Mouse (Mus musculus) heart, adult 2 months (tissue): ENCODE measurements around the gene Ms4a14. TPM values are rescaled to one million over a fixed set of nuclear protein-coding genes. Genes with fewer than 3 reads are reported as not detected.
"Not testable (repeated sequence)": the region's sequence is repeated elsewhere in the genome, so short reads cannot be mapped to it uniquely, and the experiment has no call there.

Experiments used
- DNase-seq, 2 experiments: peaks; one replicate each; pipeline ENCODE4 v3.0.0; 2021
- H3K27ac ChIP-seq: fragments of 200-600 bp; 2 replicates; pipeline ENCODE4 v1.8.1; 2022
- H3K27me3 ChIP-seq: fragments of 200-500 bp; 2 replicates; pipeline ENCODE4 v1.6.1; 2012; ENCODE audit warnings: mild to moderate bottlenecking, low read length, inconsistent platforms, mixed read lengths; ENCODE audit not compliant: control insufficient read depth, insufficient read depth
- H3K36me3 ChIP-seq: fragments of 200-500 bp; 2 replicates; pipeline ENCODE4 v1.6.1; 2012; ENCODE audit warnings: low read length, inconsistent platforms; ENCODE audit not compliant: control insufficient read depth, insufficient read depth
- H3K4me1 ChIP-seq: fragments of 200-500 bp; 2 replicates; pipeline ENCODE4 v1.6.1; 2011; ENCODE audit warnings: low read length; ENCODE audit not compliant: control insufficient read depth, insufficient read depth
- H3K4me3 ChIP-seq: fragments of 200-600 bp; 2 replicates; pipeline ENCODE4 v1.8.1; 2022
- H3K79me2 ChIP-seq: fragments of 200-500 bp; replicated peaks from 2 replicates; pipeline ENCODE4 v1.6.1; 2012; ENCODE audit warnings: mild to moderate bottlenecking, inconsistent platforms, low read length, moderate library complexity, mixed read lengths; ENCODE audit not compliant: control insufficient read depth, insufficient read depth
- H3K9ac ChIP-seq: fragments of 200-500 bp; 2 replicates; pipeline ENCODE4 v1.6.1; 2012; ENCODE audit warnings: low read depth, mild to moderate bottlenecking, control low read depth, inconsistent platforms, low read length, mixed read lengths
- CTCF ChIP-seq: fragments of 200-600 bp; IDR thresholded peaks from 2 replicates; pipeline ENCODE4 v1.8.1; 2022; ENCODE audit warnings: antibody characterized with exemption, mild to moderate bottlenecking, moderate library complexity
- EP300 ChIP-seq: fragments of 200-500 bp; IDR thresholded peaks from 2 replicates; pipeline ENCODE4 v1.6.1; 2011; ENCODE audit warnings: low read depth, low read length, control low read depth; ENCODE audit not compliant: insufficient read depth
- POLR2A ChIP-seq: fragments of 200-500 bp; IDR thresholded peaks from 2 replicates; pipeline ENCODE4 v1.6.1; 2011; ENCODE audit warnings: mild to moderate bottlenecking, low read depth, low read length, control low read depth; ENCODE audit not compliant: insufficient read depth
- WGBS: fragments of 180-500 bp; shearing (Covaris S2); methylation state at CpG from one replicate; pipeline ENCODE4 v1.1.7; 2018; 5-methylcytosine and 5-hydroxymethylcytosine counted together
- intact Hi-C: fragments of 180-260 bp; cut with DNase I; formaldehyde crosslinking; loops from one replicate; pipeline ENCODE4 v1.15.1; 2025
- polyA plus RNA-seq: library from polyadenylated mRNA; depleted of rRNA; stranded (reverse); fragments of >200 nt; gene quantifications from 2 replicates; pipeline ENCODE4 v1.2.3, GENCODE M21; 2012
- total RNA-seq, 2 experiments: library from RNA; stranded (reverse); gene quantifications; 2 replicates each; pipeline ENCODE4 v1.2.3; 2021

The Ms4a14 gene
- total and polyA plus RNA-seq, 3 experiments: 0.25 TPM; not detected in 2

DNA sequence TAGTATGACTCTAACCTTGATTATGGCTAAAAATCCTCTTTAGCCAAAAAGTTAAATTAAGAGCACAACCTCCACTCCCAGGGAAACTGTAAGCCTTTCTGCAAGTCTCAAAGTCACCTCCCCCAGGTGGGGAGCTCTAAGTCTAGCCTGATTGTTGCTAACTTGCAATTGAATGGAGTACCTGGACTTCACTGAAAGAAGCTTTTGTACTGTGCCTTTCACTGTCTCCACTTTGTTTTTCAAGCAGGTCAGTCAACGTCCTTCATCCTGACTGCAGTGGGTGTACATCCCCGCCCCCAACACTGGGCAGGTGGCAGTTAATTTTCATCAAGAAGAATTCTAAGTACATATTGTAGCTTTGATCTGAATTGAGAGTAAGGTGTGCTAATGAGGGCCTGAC, 15.3 kb downstream of the Ms4a14 start:
- Histone ChIP-seq H3K27me3 (no peaks in the 10 kb centered on the region), H3K9ac (no peak overlapping the region), H3K36me3 (no peaks in the 10 kb centered on the region), H3K4me3 (no peak overlapping the region), H3K4me1 (no peaks in the 10 kb centered on the region), H3K27ac (no peak overlapping the region), H3K79me2 (no peaks in the 10 kb centered on the region)
- TF ChIP-seq CTCF (no peak), EP300 (no peak), POLR2A (no peak)
- no peak for DNase-seq
- intact Hi-C loops: no loop called here
- WGBS: 61% methylated on average over 2 of the region's 2 CpGs

DNA sequence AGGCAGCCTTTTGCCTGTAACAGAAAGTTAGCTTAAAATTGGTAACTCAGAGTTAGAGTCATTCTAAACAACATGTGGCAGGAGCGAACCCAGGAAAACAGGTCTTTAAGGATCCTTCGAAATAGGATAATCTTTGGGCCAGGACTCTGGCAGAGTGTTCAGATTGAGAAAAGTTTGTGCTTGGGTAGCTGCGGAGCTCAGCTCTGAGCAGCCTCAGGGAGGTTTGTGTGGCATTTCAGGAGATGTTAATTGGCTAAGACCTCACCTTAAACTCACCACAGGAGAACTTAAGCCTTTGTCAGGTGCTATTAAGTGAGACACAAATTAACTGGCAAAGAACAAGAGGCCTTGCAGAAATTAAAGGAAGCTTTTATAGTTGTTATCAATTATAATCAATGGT, 20.6 kb downstream of the Ms4a14 start:
- H3K9ac ChIP-seq, DNase-seq, H3K27me3 ChIP-seq, H3K4me3 ChIP-seq, H3K79me2 ChIP-seq, H3K4me1 ChIP-seq, H3K27ac ChIP-seq, intact Hi-C loops, H3K36me3 ChIP-seq: not testable (repeated sequence)
- WGBS: 13% methylated on average over 3 of the region's 3 CpGs

DNA sequence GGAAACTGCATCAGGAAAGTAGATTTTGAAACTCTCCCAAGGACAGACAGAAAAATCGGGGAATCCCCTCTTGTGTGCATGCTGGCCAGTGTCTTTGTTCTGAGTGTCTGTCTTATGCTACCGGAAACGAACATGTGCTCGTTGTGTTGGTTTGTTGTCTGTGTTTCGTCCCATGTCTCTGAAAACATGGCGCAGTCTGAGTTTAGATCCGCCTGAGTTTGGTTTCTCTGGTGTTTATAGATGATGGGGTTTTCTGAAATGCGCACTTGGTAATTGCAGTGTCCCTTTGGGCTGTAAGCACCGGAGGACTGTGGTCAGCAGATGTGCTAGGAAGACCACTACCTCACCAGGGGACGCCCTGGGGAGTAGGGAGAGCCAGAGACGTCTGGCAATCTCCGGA, 21.3 kb downstream of the Ms4a14 start:
- 2% methylated on average over 12 of the region's 12 CpGs for WGBS
- no peaks in the 10 kb centered on the region for H3K27me3 ChIP-seq
- H3K4me1 ChIP-seq: no peaks in the 10 kb centered on the region
- no peak for TF ChIP-seq POLR2A
- TF ChIP-seq CTCF: no peak
- no peak for TF ChIP-seq EP300
- H3K27ac ChIP-seq: peak overlapping the region; percentile 49; the same call in 1 of the 2 replicates
- H3K79me2 ChIP-seq: no peaks in the 10 kb centered on the region
- DNase-seq: peak; percentile 35
- intact Hi-C loops: no loop called here
- H3K36me3 ChIP-seq: no peaks in the 10 kb centered on the region
- H3K4me3 ChIP-seq: peak overlapping the region; percentile 37
- H3K9ac ChIP-seq: peak overlapping the region; percentile 66

- no peaks in the 10 kb centered on the region for H3K36me3 ChIP-seq
- 78% methylated on average over 2 of the region's 2 CpGs for WGBS
- H3K27ac ChIP-seq: no peak within 1 kb of the TSS
- H3K4me1 ChIP-seq: no peaks in the 10 kb centered on the region; the same call in 1 of the 2 replicates
- H3K4me3 ChIP-seq: no peak within 1 kb of the TSS
- H3K79me2 ChIP-seq: no peaks in the 10 kb centered on the region
- TF ChIP-seq POLR2A: no peak
- TF ChIP-seq CTCF: no peak
- TF ChIP-seq EP300: no peak
- no peak within 1 kb of the TSS for H3K9ac ChIP-seq
- intact Hi-C loops: no loop called here
- H3K27me3 ChIP-seq: no peaks in the 10 kb centered on the region
- no peak for DNase-seq
Observed at GRCm38 (mm10) chr19:11283773-11284172, 30.5 kb downstream of the Ms4a14 start, which contains the start of gene Ms4a5. TSS of gene Ms4a5 (minus strand) at chr19:11283873.

DNA sequence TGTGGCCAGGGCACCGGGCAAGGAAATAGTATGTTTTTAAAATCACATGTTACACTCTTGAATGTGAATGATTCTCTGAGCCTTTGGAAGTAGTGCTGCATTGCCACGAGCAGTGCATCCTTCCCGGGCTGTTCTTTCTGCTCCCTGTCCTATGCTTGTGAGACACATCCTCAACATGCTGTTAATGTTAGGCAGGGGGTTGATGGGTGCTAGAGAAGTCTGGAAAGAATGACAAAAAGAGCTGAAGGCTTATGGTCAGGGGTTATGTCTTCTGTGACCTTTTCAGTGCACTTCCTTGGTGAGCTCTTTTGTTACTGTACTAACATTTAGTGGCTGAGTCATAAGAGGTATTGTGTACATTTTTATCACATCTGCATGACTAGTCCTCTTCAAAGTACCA, 34.0 kb downstream of the Ms4a14 start:
- Histone ChIP-seq H3K9ac (no peak overlapping the region), H3K4me1 (no peaks in the 10 kb centered on the region; the same call in 1 of the 2 replicates), H3K27me3 (no peaks in the 10 kb centered on the region), H3K36me3 (no peaks in the 10 kb centered on the region), H3K4me3 (no peak overlapping the region), H3K79me2 (no peaks in the 10 kb centered on the region), H3K27ac (no peak overlapping the region)
- intact Hi-C loops: no loop called here
- no peak for DNase-seq
- no peak for TF ChIP-seq CTCF
- WGBS: 74% methylated on average over 3 of the region's 3 CpGs

- Histone ChIP-seq H3K36me3 (no peaks in the 10 kb centered on the region), H3K79me2 (no peaks in the 10 kb centered on the region), H3K27me3 (no peaks in the 10 kb centered on the region), H3K4me3 (no peak overlapping the region), H3K4me1 (no peaks in the 10 kb centered on the region; the same call in 1 of the 2 replicates), H3K9ac (no peak overlapping the region), H3K27ac (no peak overlapping the region)
- intact Hi-C loops: no loop called here
- TF ChIP-seq POLR2A: no peak
- no peak for TF ChIP-seq EP300
- no peak for TF ChIP-seq CTCF
- 46% methylated on average over 5 of the region's 5 CpGs for whole genome bisulfite sequencing
- no peak for DNase-seq
Observed at GRCm38 (mm10) chr19:11276431-11276830, 37.8 kb downstream of the Ms4a14 start.
